ENCODE assay signal across 15 mouse cellular contexts in genomic region chr1:172119100-172119499, GRCm38 (mm10).
"Had no signal": no experiment of that assay in that cellular context is flagged by ENCODE, and none has a peak within 500 bp of the region (broad histone marks: within the 10 kb centered on the region; RNA-seq: fewer than 3 reads in every experiment).

No protein-coding gene starts in this region.

- H3K27ac ChIP-seq: heart, embryonic 10.5 days; hindbrain, embryonic 13.5 days; hindbrain, embryonic 15.5 days; hindbrain, postnatal 0 days; kidney, embryonic 15.5 days; kidney, postnatal 0 days; left cerebral cortex, adult 2 months; limb, embryonic 10.5 days; limb, embryonic 12.5 days had no signal

- H3K4me2 ChIP-seq: heart, embryonic 12.5 days; hindbrain, embryonic 13.5 days; hindbrain, embryonic 15.5 days; kidney, embryonic 15.5 days; limb, embryonic 12.5 days; liver, embryonic 11.5 days had no signal

- DNase-seq: gastrocnemius, postnatal 14 days; gastrocnemius, postnatal 36 days; liver had no signal

- H3K9ac ChIP-seq: heart, embryonic 12.5 days; hindbrain, embryonic 13.5 days; hindbrain, embryonic 15.5 days; kidney, embryonic 15.5 days; limb, embryonic 12.5 days had no signal

- H3K4me3 ChIP-seq: heart, embryonic 10.5 days; heart, embryonic 12.5 days; hindbrain, embryonic 13.5 days; hindbrain, embryonic 15.5 days; kidney, embryonic 15.5 days; left cerebral cortex, adult 2 months; limb, embryonic 10.5 days; limb, embryonic 12.5 days had no signal

- ATAC-seq: hindbrain, postnatal 0 days; intestine, embryonic 16.5 days had no signal

- H3K9me3 ChIP-seq: heart, embryonic 10.5 days; heart, embryonic 12.5 days; hindbrain, embryonic 13.5 days; hindbrain, embryonic 15.5 days; kidney, embryonic 15.5 days; limb, embryonic 10.5 days; limb, embryonic 12.5 days had no signal

- H3K4me1 ChIP-seq: heart, embryonic 10.5 days; heart, embryonic 12.5 days; hindbrain, embryonic 13.5 days; hindbrain, embryonic 15.5 days; kidney, embryonic 15.5 days; limb, embryonic 10.5 days; limb, embryonic 12.5 days had no signal

- H3K27me3 ChIP-seq: heart, embryonic 12.5 days; hindbrain, embryonic 13.5 days; hindbrain, embryonic 15.5 days; kidney, embryonic 15.5 days; limb, embryonic 12.5 days had no signal
